Mouse (Mus musculus) monocyte, adult 5-6 weeks (primary cell): ENCODE data around the gene Tnni3k. TPM values are rescaled to one million over a fixed set of nuclear protein-coding genes. Genes with fewer than 3 reads are reported as not detected.

Experiments
- total RNA-seq: library from RNA; stranded (forward); fragments of 200-1000, 200-491, 200-594 nt; gene quantifications from 3 replicates; pipeline ENCODE4 v1.2.3, GENCODE M21; 2017

Gene Tnni3k
- total RNA-seq, 1 experiment from 2014 or later = not detected

Other genes with a start within 250 kb of the Tnni3k start
- gene Fpgt, start 38.0 kb upstream of the Tnni3k start, total RNA-seq = 19.2 to 21.8 TPM (median 21.2 TPM) in 3 replicates
- 0.49 TPM in 1 of 3 replicates, not detected in the others for gene Lrriq3, start 38.0 kb upstream of the Tnni3k start, total RNA-seq